Mouse (Mus musculus): ENCODE measurements at regions not wholly inside any gene's neighbourhood (a gene's known extent, or its start where the extent isn't known, plus 50 kb on each side); places are given as distances from the start of the nearest gene placed in this dataset.

DNA sequence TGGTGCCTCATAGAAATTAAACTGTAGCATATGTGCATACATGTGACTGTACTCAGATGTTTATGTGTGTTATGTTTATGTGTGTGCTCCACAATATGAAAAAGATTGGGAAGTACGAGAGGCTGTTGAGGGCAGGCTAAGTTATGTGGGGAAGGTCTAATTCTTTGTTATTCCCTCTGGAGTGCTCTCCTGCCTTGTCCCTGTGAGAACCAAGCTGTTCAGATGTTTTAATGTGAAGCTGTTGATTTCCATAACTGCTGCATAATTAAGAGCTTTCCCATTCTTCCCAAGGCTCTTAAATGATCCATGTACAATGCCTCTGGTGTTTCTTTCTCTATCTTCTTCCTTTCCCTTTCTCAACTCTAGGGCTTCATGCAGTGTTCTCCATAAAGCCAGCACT, 202.7 kb upstream of the Xrcc4 start:
- no peak for DNase-seq

DNA sequence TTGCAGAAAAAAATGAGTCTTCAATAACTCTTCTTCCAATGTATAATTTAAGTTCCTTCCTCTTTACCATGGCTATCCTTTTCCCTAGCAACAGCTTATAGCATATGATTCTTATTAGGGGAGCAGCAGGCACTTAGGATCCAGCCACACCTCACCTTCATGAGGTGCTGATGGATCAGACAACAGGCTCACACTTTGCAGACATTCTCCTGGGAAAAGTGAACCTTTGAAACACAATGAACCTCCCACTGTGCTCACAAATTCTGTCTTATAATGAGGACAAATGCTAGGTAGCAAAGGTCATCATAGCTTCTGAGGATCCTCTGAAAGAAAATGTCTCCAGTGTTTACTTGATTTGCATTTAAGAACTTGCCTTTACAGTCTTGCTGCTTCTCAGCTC, 191.6 kb upstream of the Xrcc4 start:
- no peak for DNase-seq

DNA sequence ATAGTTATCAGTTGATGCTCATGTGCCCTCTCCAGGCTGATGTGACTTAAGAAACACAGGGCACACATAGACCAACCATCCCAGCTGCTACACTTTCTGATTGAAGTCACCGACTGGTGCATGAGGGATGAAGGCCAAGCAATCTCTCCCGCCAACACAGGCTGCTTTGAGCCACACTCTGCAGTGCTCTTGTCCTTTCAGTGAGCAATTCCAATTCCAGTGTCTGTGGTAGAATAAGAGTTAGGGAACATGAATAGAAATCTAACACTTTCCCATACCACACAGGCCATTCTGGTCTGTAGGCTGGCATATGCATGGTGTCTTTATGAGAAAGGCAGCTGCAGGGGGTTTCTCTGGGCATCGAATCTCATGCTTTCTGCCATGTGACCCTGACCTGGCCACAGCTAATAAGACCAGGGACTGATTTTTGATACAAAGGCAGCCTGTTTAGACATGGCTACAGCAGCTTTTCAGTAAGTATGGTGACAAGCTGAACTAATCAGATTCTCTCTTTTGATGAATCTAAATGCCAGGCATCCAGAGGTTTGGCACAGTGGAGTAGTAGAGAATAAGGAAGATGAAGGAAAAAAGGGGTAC, 190.5 kb upstream of the Xrcc4 start:
- no peak for DNase-seq

DNA sequence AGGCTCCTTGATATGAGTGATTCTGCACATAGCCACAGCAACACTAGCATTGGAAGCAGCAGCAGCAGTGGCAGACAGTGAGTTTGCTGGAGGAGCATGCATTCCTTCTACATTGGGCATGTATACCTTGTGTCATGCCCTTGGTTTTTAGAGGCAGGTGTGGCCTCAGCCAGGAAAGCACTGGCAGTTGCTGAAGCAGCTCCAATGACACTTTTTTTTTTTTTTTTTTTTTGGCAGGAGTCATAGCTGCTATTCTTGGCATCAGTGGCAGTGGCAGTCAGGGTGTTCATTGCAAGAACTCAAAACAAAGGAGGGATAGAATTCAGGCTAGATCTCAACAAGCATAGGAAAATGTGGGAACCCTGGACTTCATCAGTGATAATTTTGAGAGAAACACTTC, 189.9 kb upstream of the Xrcc4 start:
- DNase-seq: no peak

DNA sequence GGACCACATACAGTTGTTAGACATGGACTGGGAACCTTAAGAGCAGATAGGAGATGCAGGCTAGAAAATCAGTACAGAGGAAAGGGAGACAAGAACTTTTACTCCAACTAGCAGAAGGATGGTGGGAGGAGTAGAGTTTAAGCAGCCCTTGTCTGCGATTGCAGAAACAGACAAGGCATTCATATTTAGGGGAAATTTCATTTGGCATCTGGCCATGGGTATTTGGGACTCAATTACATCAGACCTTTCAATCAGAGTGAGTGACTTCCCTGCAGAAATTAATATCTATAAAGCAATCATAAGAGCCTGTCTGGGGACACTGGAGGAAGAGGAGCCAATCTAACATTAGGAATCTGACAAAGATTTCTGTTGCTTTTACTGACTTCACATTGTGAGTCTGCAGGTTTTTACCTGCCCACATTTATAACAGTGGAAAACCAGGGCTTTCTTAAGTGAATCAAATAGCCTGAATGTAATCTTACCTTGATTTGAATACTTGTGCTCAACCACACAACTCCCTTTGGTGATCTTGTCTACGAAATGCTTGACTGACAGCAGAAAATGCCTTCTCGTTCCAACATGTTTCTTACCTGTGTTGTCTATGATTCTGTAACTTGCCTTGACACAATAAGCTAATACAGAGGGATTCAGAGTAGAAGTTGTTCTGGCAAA, 169.8 kb upstream of the Xrcc4 start:
- no peak for DNase-seq

DNA sequence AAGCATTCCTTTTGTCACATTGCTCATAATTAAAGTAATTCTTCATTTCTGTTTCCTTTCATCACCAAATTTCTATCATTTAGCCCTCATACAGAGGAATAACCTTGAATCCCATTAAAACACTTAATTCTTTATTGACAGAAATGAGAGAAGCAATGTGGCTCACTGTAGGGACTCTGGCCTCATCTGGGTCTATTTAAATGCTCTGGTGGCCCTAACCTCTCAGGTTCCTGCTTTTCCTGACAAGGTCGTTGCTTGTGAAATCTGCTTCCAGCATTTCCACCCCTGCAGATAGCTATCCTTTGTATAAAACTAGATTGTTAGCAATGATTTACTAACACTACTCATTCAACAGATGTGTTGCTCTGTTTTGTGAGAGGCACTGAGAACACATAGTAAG, 163.6 kb upstream of the Xrcc4 start:
- DNase-seq: no peak

DNA sequence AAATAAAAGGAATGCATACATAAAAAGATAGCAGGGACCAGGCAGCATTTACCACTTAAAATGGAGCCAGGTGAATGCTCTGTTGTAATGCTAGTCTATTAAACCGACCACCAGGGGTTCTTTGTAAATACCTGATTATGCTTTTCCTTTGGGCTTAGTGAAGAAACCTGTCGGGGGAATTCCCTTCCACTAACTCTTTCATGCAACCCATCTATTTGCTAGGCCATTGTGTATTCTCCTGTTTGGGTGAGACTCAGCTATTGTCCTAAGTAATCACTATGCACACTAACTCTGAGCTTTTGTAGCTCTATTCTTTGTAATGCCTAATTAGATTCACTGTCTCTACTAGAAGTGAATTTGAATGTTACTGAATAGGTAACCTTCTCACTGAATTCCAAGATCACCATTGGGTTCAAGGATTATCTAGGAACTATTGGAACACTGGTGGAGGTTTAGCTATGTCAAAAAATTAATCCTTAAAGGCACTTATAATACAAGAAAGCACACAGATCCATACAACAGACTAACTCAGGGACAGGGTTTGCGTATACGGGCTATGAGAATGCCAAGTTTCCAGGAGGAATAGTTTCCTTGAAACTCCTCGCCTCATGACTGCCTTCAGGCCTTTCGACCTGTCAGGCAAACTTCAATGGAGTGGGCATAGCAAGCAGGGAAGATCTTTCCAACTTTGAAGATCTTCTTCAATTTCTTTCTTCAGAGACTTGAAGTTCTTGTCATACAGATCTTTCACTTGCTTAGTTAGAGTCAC, 156.8 kb upstream of the Xrcc4 start:
- no peak for DNase-seq

DNA sequence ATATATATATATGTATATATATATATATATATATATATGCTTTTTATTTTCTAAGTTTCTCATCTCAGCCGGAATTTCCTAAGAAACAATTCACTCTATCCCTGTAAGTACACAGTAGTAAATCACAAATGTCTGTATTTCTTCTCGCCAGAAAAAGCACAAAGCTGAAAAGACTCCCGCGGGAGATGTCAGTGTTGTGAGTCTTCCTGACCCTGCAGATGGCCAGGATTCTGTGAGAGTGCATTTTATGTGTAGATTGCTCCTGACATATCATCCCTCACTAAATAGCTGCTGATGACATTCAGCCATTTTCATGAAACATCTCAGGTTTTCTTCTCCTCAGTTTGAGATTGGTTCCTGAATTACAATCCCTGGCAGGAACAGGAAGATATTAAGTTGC, 148.9 kb upstream of the Xrcc4 start:
- no peak for DNase-seq

DNA sequence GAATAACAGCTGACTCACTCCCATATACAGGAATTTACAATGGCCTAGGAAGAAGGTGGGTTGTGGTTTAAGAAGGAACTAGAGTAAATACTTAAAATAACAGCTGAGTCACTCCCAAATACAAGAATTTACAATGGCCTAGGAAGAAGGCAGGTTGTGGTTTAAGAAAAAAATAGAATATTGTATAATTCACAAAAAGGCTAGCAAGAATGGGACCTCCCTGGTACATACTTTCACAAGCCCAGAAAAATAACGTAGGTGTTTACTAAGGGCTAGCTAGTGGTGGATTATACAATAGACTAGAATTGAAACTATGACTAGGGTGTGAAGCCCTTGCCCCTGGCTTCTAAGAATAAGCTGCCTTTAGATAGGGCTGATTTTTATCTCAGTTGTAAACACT, 144.6 kb upstream of the Xrcc4 start:
- DNase-seq: no peak

DNA sequence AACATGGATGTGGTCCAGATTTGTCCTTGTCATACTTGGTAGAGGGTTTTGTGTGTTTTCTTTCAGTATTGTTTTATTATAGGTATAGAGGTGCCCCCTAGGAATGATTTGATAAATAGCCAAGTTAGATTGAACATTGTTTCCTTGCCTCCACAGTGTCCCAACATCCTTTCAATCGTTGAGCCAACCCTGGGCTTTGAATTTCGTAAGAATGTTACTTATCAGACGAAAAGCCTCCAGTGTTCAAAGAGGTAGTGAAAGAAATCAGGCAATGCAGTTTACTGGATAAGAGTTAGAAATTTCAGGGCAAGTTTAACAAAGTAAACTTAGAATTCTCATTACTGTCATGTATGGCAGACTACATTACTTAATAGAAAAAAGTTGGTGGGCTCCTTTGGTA, 144.2 kb upstream of the Xrcc4 start:
- DNase-seq: no peak

DNA sequence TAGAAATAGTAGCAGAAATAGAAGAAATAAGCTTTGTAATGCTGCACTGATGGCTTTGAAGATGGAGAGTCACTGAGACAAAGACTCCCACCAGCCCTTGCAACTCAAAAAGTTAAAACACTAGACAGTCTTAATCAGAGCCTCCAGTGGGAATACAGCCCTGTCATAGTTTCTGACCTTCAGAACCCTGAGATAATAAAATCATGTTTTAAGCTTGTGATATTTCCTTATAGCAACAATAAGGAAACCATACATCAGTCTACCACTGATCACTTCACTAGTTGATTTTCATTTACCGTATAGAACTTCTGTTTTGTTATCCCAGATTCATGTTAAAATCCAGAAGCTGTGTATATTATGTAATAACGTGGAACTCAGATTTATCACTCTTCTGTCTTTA, 139.7 kb upstream of the Xrcc4 start:
- no peak for DNase-seq

DNA sequence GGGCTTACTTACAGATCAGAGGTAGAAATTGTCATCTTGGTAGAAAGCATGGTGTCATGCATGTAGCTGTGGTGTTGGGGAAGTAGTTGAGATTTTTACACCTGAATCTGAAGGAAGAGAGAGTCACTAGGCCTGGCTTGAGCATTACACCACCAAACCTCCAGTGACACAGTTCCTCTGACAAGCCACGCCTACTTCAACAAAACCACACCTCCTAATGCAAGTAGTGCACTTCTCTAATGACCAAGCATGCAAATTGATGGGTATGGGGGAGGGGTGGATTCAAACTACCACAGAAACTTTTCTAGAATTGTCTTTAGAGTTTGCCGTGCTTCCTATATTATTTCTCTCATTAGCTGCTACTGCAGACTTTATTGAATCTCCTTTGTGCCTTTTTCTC, 136.8 kb upstream of the Xrcc4 start:
- DNase-seq: no peak

DNA sequence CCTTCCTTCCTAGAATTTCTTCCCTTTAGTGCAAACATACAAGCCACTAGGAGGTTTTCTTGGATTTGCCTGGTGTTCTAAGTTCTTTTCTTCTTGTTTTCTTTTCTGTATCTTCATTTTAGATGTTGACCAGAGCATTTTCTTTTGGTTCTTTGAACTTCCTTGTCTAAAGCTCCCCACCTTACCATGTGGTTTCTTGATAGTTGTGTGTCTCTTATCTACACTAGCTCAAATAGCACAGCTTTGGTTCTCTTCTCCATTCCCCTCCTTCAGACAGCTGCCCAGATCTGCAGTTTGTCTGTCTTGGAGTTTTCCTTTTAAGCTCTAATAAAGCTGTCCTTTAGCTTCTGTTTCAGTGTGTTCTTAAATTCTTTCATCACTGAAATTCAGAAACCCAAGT, 123.0 kb upstream of the Xrcc4 start:
- no peak for DNase-seq

DNA sequence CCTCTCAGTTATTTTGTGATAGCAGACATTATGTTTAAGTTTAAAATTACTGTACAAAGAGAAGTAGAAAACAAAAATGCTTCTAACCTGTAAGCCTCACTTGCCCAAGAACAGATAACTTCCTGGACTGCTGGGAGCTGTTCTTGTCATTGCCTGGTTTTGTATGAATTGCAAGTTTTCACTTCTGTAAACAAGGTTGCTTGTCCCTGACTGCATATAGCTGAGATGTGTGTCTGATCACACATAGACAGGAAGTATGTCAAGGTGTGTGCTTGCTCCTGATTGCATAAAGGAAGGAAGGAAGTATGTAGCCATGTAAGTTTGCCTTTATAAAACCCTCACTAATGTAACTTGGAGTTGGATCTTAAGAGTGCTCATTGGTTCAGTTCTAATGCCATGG, 118.5 kb upstream of the Xrcc4 start:
- no peak for DNase-seq
